Mouse (Mus musculus): Measurements from ENCODE around the gene Phf3. TPM values are rescaled to one million over a fixed set of nuclear protein-coding genes. Genes with fewer than 3 reads are reported as not detected.
"Not testable (repeated sequence)": the region's sequence is repeated elsewhere in the genome, so short reads cannot be mapped to it uniquely, and the experiment has no call there.

Phf3 gene
- total RNA-seq, 1 experiment from 2014 or later = 264 TPM

DNA sequence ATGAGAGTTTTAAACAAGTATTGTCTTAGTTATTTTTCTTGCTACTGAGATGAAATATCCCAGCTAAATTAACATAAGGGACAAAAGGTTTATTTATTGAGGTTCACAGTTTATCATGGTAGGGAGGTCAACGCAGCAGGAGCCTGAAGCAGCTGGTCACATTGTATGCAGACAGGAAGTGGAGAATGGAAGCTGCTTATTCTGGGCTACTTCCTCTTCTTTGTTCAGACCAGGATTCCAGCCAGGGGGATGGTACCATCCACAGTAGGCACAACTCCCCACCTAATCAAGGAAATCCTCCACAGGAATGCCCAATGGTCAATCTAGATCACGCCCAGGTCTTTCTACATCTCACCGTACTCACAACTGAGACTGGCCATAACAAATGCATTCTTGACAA lies 94.2 kb downstream of the Phf3 start:
- ATAC-seq (ENCODE audit: extremely low read depth, insufficient number of reproducible peaks, low FRiP score, poor library complexity, severe bottlenecking) = no peak

GRCm38 (mm10) chr1:30778374-30779005 lies 95.2 kb downstream of the Phf3 start:
- ATAC-seq (ENCODE audit: extremely low read depth, insufficient number of reproducible peaks, low FRiP score, poor library complexity, severe bottlenecking) = 0 out of 2 replicates have a peak, but pooled peaks have one; percentile 39

- no peak for ATAC-seq (ENCODE audit: extremely low read depth, insufficient number of reproducible peaks, low FRiP score, poor library complexity, severe bottlenecking)
These were observed 97.5 kb downstream of the Phf3 start for GRCm38 (mm10) chr1:30776196-30776595.

DNA sequence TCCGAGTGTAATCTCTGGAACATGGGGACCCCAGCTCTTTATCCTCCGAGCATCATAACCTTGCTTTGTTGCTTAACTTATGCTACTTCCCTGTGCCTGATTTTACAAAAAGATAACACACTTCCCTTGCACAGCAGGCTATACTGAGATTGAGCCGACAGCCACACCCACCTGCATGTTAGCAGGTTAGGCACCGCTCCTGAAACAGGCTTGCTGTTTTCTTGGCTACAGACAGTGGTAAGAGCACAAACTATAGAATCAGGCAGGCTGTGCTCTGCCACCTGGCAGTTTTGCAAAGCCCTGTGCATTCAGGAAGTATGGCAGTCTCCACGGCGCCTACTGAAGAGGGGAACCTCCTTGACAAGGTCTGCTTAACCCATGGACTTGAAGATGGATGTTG lies 100.1 kb downstream of the Phf3 start:
- no peak for ATAC-seq (ENCODE audit: extremely low read depth, insufficient number of reproducible peaks, low FRiP score, poor library complexity, severe bottlenecking)

- no peak for ATAC-seq (ENCODE audit: extremely low read depth, insufficient number of reproducible peaks, low FRiP score, poor library complexity, severe bottlenecking)
These were observed 100.9 kb downstream of the Phf3 start for GRCm38 (mm10) chr1:30772851-30773250.

DNA sequence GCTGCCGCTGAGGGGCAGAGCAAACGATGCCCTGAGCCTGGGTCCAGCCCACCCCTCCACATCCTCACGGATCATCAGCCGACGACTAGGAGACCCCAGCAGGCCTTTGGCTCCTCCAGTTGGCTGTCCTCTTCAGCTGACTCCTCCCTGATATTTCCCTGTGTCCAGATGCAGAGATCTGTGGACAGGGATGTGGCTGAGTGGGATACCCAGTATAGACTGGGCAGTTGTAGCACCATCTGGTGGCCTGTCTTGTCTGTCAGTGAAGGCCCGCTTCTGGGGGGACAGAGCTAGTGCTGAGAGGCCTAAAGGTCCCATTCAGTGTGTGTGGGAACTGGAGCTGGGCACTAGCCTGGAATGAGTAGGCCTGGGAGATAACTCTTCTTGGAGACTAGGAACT lies 101.9 kb downstream of the Phf3 start:
- no peak for ATAC-seq (ENCODE audit: extremely low read depth, insufficient number of reproducible peaks, low FRiP score, poor library complexity, severe bottlenecking)

GRCm38 (mm10) chr1:30770599-30770998 lies 103.1 kb downstream of the Phf3 start:
- not testable (repeated sequence) for ATAC-seq (ENCODE audit: extremely low read depth, insufficient number of reproducible peaks, low FRiP score, poor library complexity, severe bottlenecking)

DNA sequence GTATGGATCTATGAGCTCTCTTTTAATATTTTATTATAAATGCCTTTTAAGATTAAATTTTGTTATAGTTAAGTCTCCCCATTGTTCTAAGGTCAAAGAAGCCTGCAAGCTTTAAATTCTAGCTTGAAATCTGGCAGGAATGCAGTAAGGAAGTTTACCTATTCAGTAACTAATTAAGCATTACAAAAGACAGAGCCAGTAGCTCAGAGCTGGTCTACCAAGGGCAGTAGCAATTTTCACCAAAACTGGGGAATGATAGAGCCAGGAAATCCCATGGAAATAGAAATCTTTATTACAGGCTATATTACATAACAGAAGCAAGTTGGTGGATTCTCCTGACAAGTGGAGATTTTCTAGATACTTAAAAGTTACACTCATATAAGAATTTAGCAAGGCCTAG lies 116.9 kb downstream of the Phf3 start:
- ATAC-seq (ENCODE audit: extremely low read depth, insufficient number of reproducible peaks, low FRiP score, poor library complexity, severe bottlenecking) = no peak

- no peak for ATAC-seq (ENCODE audit: extremely low read depth, insufficient number of reproducible peaks, low FRiP score, poor library complexity, severe bottlenecking)
These were observed 118.1 kb downstream of the Phf3 start for GRCm38 (mm10) chr1:30755453-30756224.

Other genes starting within 250 kb of the Phf3 start
- not detected in 2 replicates for gene AC153137.1, start 104.0 kb upstream of the Phf3 start, total RNA-seq (2017)

Data from neutrophil, adult 5-6 weeks (primary cell).